Mouse (Mus musculus) midbrain, embryonic 14.5 days (tissue): ENCODE measurements around the gene Ap3m1. TPM values are rescaled to one million over a fixed set of nuclear protein-coding genes. Genes with fewer than 3 reads are reported as not detected.

Experiments used
- ATAC-seq: fragments of 200-750 bp; cut with Nextera tagmentation; 2 replicates; pipeline ENCODE4 v1.8.0; 2017; ENCODE audit warnings: moderate number of reproducible peaks, moderate library complexity; ENCODE audit not compliant: low FRiP score, low TSS enrichment
- DNase-seq: peaks from one replicate; pipeline ENCODE4 v3.0.0-alpha.2; 2015
- H3K27ac ChIP-seq: fragments of 300-500 bp; sonication (generic); replicated peaks from 2 replicates; pipeline ENCODE4 v1.5.1; 2014; ENCODE audit warnings: mild to moderate bottlenecking, low read depth, low read length, moderate library complexity
- H3K27me3 ChIP-seq: fragments of 300-500 bp; sonication (generic); 2 replicates; pipeline ENCODE4 v1.6.1; 2014; ENCODE audit warnings: low read length, control low read depth, mixed read lengths; ENCODE audit not compliant: control insufficient read depth, insufficient read depth
- H3K36me3 ChIP-seq: fragments of 300-500 bp; sonication (generic); 2 replicates; pipeline ENCODE4 v1.6.1; 2014; ENCODE audit warnings: low read length, control low read depth; ENCODE audit not compliant: control insufficient read depth, insufficient read depth
- H3K4me1 ChIP-seq: fragments of 300-500 bp; sonication (generic); 2 replicates; pipeline ENCODE4 v1.6.1; 2014; ENCODE audit warnings: mild to moderate bottlenecking, antibody characterized with exemption, low read length, control low read depth; ENCODE audit not compliant: control insufficient read depth, insufficient read depth
- H3K4me2 ChIP-seq: fragments of 300-500 bp; sonication (generic); 2 replicates; pipeline ENCODE4 v1.6.1; 2014; ENCODE audit warnings: mild to moderate bottlenecking, low read length, moderate library complexity
- H3K4me3 ChIP-seq: fragments of 300-500 bp; sonication (generic); replicated peaks from 2 replicates; pipeline ENCODE4 v1.5.1; 2014; ENCODE audit warnings: low read depth, low read length
- H3K9ac ChIP-seq: fragments of 300-500 bp; sonication (generic); replicated peaks from 2 replicates; pipeline ENCODE4 v1.6.1; 2014; ENCODE audit warnings: mild to moderate bottlenecking, low read length, moderate library complexity
- H3K9me3 ChIP-seq: fragments of 300-500 bp; sonication (generic); 2 replicates; pipeline ENCODE4 v1.6.1; 2016; ENCODE audit warnings: low read length, control low read depth, mixed read lengths; ENCODE audit not compliant: control insufficient read depth
- WGBS: fragments of 180-500 bp; shearing (Covaris S2); extraction: QIAGEN DNeasy Blood & Tissue Kit; methylation state at CpG from one replicate; pipeline ENCODE4 v1.1.7; 2014; 5-methylcytosine and 5-hydroxymethylcytosine counted together
- polyA plus RNA-seq: library from polyadenylated mRNA; unstranded; fragments of >200 nt; fragmentation: Nextera tagmentation; extraction: Ambion mirVana; gene quantifications from 2 replicates; pipeline ENCODE4 v1.2.1, GENCODE M21; 2014

Gene Ap3m1
- polyA plus RNA-seq, 1 experiment from 2014 or later, result 112 TPM

GRCm38 (mm10) chr14:21053586-21053985 lies 1.3 kb upstream of the Ap3m1 start:
- H3K9me3 ChIP-seq, result no peaks in the 10 kb centered on the region
- peak overlapping the region; percentile 89 for H3K4me2 ChIP-seq
- H3K4me3 ChIP-seq, result no peak overlapping the region
- ATAC-seq (no peak), DNase-seq (no peak)
- no peaks in the 10 kb centered on the region for H3K36me3 ChIP-seq
- no peaks in the 10 kb centered on the region for H3K27me3 ChIP-seq
- 52% methylated on average over 7 of the region's 7 CpGs for WGBS
- H3K9ac ChIP-seq, result no peak overlapping the region
- H3K27ac ChIP-seq, result no peak overlapping the region
- peaks cover 13% of the 10 kb centered on the region for H3K4me1 ChIP-seq

GRCm38 (mm10) chr14:21053151-21053550 lies 843 bp upstream of the Ap3m1 start:
- WGBS, result 8% methylated on average over 8 of the region's 8 CpGs
- no peak for DNase-seq
- H3K4me1 ChIP-seq, result peaks cover 13% of the 10 kb centered on the region
- no peak overlapping the region for H3K27ac ChIP-seq
- peak overlapping the region; percentile 89 for H3K4me2 ChIP-seq
- no peak for ATAC-seq
- no peaks in the 10 kb centered on the region for H3K27me3 ChIP-seq
- no peaks in the 10 kb centered on the region for H3K9me3 ChIP-seq
- H3K4me3 ChIP-seq, result peak overlapping the region; percentile 88
- 0 out of 2 replicates have a peak overlapping the region, but pooled peaks have one; percentile 85 for H3K9ac ChIP-seq
- H3K36me3 ChIP-seq, result no peaks in the 10 kb centered on the region

- no peaks in the 10 kb centered on the region for H3K36me3 ChIP-seq
- peak overlapping the region; percentile 85 for H3K9ac ChIP-seq
- DNase-seq (peak; percentile 83), ATAC-seq (peak; percentile 82)
- H3K4me2 ChIP-seq, result peak overlapping the region; percentile 89
- no peaks in the 10 kb centered on the region for H3K9me3 ChIP-seq
- H3K27me3 ChIP-seq, result no peaks in the 10 kb centered on the region
- under 1% methylated on average over 25 of the region's 25 CpGs for WGBS
- peak overlapping the region; percentile 94 for H3K27ac ChIP-seq
- H3K4me3 ChIP-seq, result peak overlapping the region; percentile 88
- peaks cover 13% of the 10 kb centered on the region for H3K4me1 ChIP-seq
Observed at GRCm38 (mm10) chr14:21052781-21053130, 448 bp upstream of the Ap3m1 start.

- ATAC-seq (peak; percentile 9), DNase-seq (no peak)
- Histone ChIP-seq H3K27ac (peak overlapping the region; percentile 94), H3K36me3 (no peaks in the 10 kb centered on the region), H3K4me1 (peaks cover 13% of the 10 kb centered on the region), H3K4me2 (peak overlapping the region; percentile 89), H3K9me3 (no peaks in the 10 kb centered on the region), H3K4me3 (peak overlapping the region; percentile 88), H3K9ac (peak overlapping the region; percentile 85), H3K27me3 (no peaks in the 10 kb centered on the region)
- 12% methylated on average over 28 of the region's 28 CpGs for WGBS
Observed at GRCm38 (mm10) chr14:21051380-21052111, 762 bp downstream of the Ap3m1 start.

GRCm38 (mm10) chr14:21050734-21051133 lies 1.6 kb downstream of the Ap3m1 start:
- Histone ChIP-seq H3K4me1 (peaks cover 13% of the 10 kb centered on the region), H3K27me3 (no peaks in the 10 kb centered on the region), H3K27ac (no peak overlapping the region), H3K9me3 (no peaks in the 10 kb centered on the region), H3K9ac (no peak overlapping the region), H3K36me3 (no peaks in the 10 kb centered on the region), H3K4me2 (peak overlapping the region; percentile 89), H3K4me3 (no peak overlapping the region)
- peak; percentile 30 for DNase-seq
- 79% methylated on average over 3 of the region's 3 CpGs for WGBS
- ATAC-seq, result no peak

- Histone ChIP-seq H3K4me1 (peaks cover 13% of the 10 kb centered on the region), H3K9me3 (no peaks in the 10 kb centered on the region), H3K27ac (no peak overlapping the region), H3K9ac (no peak overlapping the region), H3K4me2 (no peak overlapping the region), H3K36me3 (0 out of 2 replicates have a peak, but pooled peaks cover 3% of the 10 kb centered on the region), H3K27me3 (no peaks in the 10 kb centered on the region), H3K4me3 (no peak overlapping the region)
- ATAC-seq (no peak), DNase-seq (peak; percentile 37)
Observed at GRCm38 (mm10) chr14:21048879-21049278, 3.4 kb downstream of the Ap3m1 start.

- Histone ChIP-seq H3K36me3 (peaks cover 6% of the 10 kb centered on the region; the same call in 1 of the 2 replicates), H3K4me3 (no peak overlapping the region), H3K27me3 (no peaks in the 10 kb centered on the region), H3K4me2 (no peak overlapping the region), H3K9me3 (no peaks in the 10 kb centered on the region), H3K4me1 (peaks cover 7% of the 10 kb centered on the region), H3K9ac (no peak overlapping the region), H3K27ac (no peak overlapping the region)
- no peak for DNase-seq
- ATAC-seq, result no peak
- 95% methylated on average over 2 of the region's 2 CpGs for WGBS
Observed at GRCm38 (mm10) chr14:21047840-21048239, 4.5 kb downstream of the Ap3m1 start.

- no peak overlapping the region for H3K4me3 ChIP-seq
- no peak overlapping the region for H3K9ac ChIP-seq
- WGBS, result 95% methylated on average over 4 of the region's 4 CpGs
- no peak overlapping the region for H3K4me2 ChIP-seq
- no peaks in the 10 kb centered on the region for H3K9me3 ChIP-seq
- ATAC-seq, result no peak
- no peak for DNase-seq
- no peaks in the 10 kb centered on the region for H3K4me1 ChIP-seq
- H3K36me3 ChIP-seq, result peaks cover 74% of the 10 kb centered on the region
- H3K27me3 ChIP-seq, result no peaks in the 10 kb centered on the region
- no peak overlapping the region for H3K27ac ChIP-seq
Observed at GRCm38 (mm10) chr14:21039623-21040022, 12.7 kb downstream of the Ap3m1 start.

GRCm38 (mm10) chr14:21039077-21039476 lies 13.2 kb downstream of the Ap3m1 start:
- no peaks in the 10 kb centered on the region for H3K9me3 ChIP-seq
- H3K27me3 ChIP-seq, result no peaks in the 10 kb centered on the region
- no peaks in the 10 kb centered on the region for H3K4me1 ChIP-seq
- DNase-seq (no peak), ATAC-seq (no peak)
- H3K9ac ChIP-seq, result no peak overlapping the region
- no peak overlapping the region for H3K4me3 ChIP-seq
- 94% methylated on average over 12 of the region's 12 CpGs for WGBS
- H3K36me3 ChIP-seq, result peaks cover 77% of the 10 kb centered on the region
- no peak overlapping the region for H3K4me2 ChIP-seq
- H3K27ac ChIP-seq, result no peak overlapping the region
